Mouse (Mus musculus) intestine, embryonic 15.5 days (tissue): ENCODE measurements around the gene Serf2. TPM values are rescaled to one million over a fixed set of nuclear protein-coding genes. Genes with fewer than 3 reads are reported as not detected.

ENCODE experiments used
- ATAC-seq: fragments of 200-750 bp; cut with Nextera tagmentation; 2 replicates; pipeline ENCODE4 v1.8.0; 2017; ENCODE audit warnings: moderate TSS enrichment, moderate library complexity
- H3K27ac ChIP-seq: fragments of 300-500 bp; sonication (generic); 2 replicates; pipeline ENCODE4 v1.5.1; 2015; ENCODE audit warnings: mild to moderate bottlenecking, inconsistent platforms
- H3K27me3 ChIP-seq: fragments of 300-500 bp; sonication (generic); replicated peaks from 2 replicates; pipeline ENCODE4 v1.6.1; 2015; ENCODE audit warnings: inconsistent platforms
- H3K36me3 ChIP-seq: fragments of 300-500 bp; sonication (generic); 2 replicates; pipeline ENCODE4 v1.6.1; 2015; ENCODE audit warnings: inconsistent platforms
- H3K4me1 ChIP-seq: fragments of 300-500 bp; sonication (generic); replicated peaks from 2 replicates; pipeline ENCODE4 v1.6.1; 2015; ENCODE audit warnings: inconsistent platforms
- H3K4me2 ChIP-seq: fragments of 300-500 bp; sonication (generic); replicated peaks from 2 replicates; pipeline ENCODE4 v1.6.1; 2015; ENCODE audit warnings: mild to moderate bottlenecking, inconsistent platforms
- H3K4me3 ChIP-seq: fragments of 300-500 bp; sonication (generic); replicated peaks from 2 replicates; pipeline ENCODE4 v1.5.1; 2015; ENCODE audit warnings: inconsistent platforms
- H3K9ac ChIP-seq: fragments of 300-500 bp; sonication (generic); 2 replicates; pipeline ENCODE4 v1.6.1; 2015; ENCODE audit warnings: inconsistent platforms
- H3K9me3 ChIP-seq: fragments of 300-500 bp; sonication (generic); 2 replicates; pipeline ENCODE4 v1.6.1; 2016; ENCODE audit warnings: inconsistent platforms
- WGBS: fragments of 180-500 bp; shearing (Covaris S2); methylation state at CpG from one replicate; pipeline ENCODE4 v1.1.7; 2015; 5-methylcytosine and 5-hydroxymethylcytosine counted together
- polyA plus RNA-seq: library from polyadenylated mRNA; unstranded; fragments of >200 nt; fragmentation: Nextera tagmentation; extraction: Ambion mirVana; gene quantifications from 2 replicates; pipeline ENCODE4 v1.2.1, GENCODE M21; 2015

The Serf2 gene
- 476 and 498 TPM in 2 replicates for polyA plus RNA-seq

GRCm38 (mm10) chr2:121448739-121449535, at the start of gene Serf2:
Gene Serf2, plus strand, starts transcription at chr2:121449195.
- no peaks in the 10 kb centered on the region for H3K27me3 ChIP-seq
- under 1% methylated on average over 64 of the region's 74 CpGs for WGBS

DNA sequence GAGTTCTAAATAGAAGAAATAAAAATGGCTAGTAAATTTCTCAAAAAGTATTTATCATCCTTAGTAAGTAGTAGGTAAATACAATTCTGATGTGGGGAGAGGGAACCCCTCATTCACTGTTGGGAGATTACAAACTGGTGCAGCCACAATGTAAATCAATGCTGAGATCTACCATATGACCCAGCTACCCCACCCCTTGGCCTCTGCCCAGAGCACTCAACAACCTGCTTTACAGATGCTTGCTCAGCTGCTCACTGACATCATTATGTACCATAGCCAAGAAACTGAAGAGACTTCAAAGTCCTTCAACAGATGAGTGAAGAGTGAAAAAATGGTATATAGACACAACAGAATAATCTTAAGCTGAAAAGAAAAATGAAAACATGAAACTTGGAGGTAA, 45.7 kb upstream of the Serf2 start:
- no peak overlapping the region for H3K4me3 ChIP-seq
- H3K27ac ChIP-seq = no peak overlapping the region
- H3K4me1 ChIP-seq = no peaks in the 10 kb centered on the region
- H3K9ac ChIP-seq = no peak overlapping the region
- no peaks in the 10 kb centered on the region for H3K9me3 ChIP-seq
- no peak overlapping the region for H3K4me2 ChIP-seq
- no peak for ATAC-seq
- H3K27me3 ChIP-seq = no peaks in the 10 kb centered on the region
- H3K36me3 ChIP-seq = no peaks in the 10 kb centered on the region

More at GRCm38 (mm10) chr2:121448739-121449535, at the start of gene Serf2:
- H3K4me3 ChIP-seq = peak within 1 kb of the TSS; percentile 100
- H3K9ac ChIP-seq = peak within 1 kb of the TSS; percentile 99
- no peaks in the 10 kb centered on the region for H3K9me3 ChIP-seq
- peaks cover 12% of the 10 kb centered on the region; the same call in 1 of the 2 replicates for H3K4me1 ChIP-seq
- H3K4me2 ChIP-seq = peak within 1 kb of the TSS; percentile 86
- peak within 1 kb of the TSS; percentile 98 for H3K27ac ChIP-seq
- peak; percentile 98 for ATAC-seq
- peaks cover 9% of the 10 kb centered on the region for H3K36me3 ChIP-seq

- 38% methylated on average over 4 of the region's 4 CpGs for WGBS
- peak; percentile 29; the same call in 1 of the 2 replicates for ATAC-seq
- Histone ChIP-seq H3K27me3 (no peaks in the 10 kb centered on the region), H3K27ac (no peak overlapping the region), H3K36me3 (no peaks in the 10 kb centered on the region), H3K9ac (no peak overlapping the region), H3K4me2 (no peak overlapping the region), H3K9me3 (no peaks in the 10 kb centered on the region), H3K4me3 (no peak overlapping the region), H3K4me1 (no peaks in the 10 kb centered on the region)
These were observed 40.8 kb upstream of the Serf2 start for GRCm38 (mm10) chr2:121408160-121408559.

DNA sequence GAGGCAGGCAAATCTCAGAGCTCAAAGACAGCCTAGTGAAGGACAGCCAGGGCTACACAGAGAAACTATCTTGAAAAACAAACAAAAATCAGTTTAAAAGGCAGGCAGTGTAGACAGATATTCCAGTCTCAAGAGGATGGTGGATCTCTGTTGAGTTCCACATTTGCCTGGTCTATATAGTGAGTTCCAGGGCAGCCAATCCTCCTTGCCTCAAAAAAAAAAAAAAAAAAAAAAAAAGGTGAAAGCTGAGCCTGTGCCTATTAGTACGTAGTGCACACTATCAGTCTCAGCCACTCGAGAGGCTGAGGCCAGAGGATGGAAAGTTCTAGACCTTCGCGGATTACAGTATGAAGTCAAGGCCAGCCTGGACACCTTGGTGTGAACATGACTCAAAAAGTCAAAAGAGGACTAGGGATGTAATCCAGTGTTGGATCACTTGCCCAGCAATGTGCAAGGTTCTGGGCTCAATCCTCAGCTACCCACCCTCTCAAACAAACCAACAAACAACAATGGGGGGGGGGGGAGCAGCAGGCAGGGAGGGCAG, 36.1 kb upstream of the Serf2 start:
- Histone ChIP-seq H3K4me3 (peak overlapping the region; percentile 98), H3K9ac (peak overlapping the region; percentile 68), H3K27ac (peak overlapping the region; percentile 97), H3K4me1 (peaks cover 7% of the 10 kb centered on the region; the same call in 1 of the 2 replicates), H3K4me2 (peak overlapping the region; percentile 73), H3K9me3 (no peaks in the 10 kb centered on the region), H3K36me3 (no peaks in the 10 kb centered on the region), H3K27me3 (no peaks in the 10 kb centered on the region)
- WGBS = 8% methylated on average over 4 of the region's 4 CpGs
- ATAC-seq = peak; percentile 2; the same call in 1 of the 2 replicates

DNA sequence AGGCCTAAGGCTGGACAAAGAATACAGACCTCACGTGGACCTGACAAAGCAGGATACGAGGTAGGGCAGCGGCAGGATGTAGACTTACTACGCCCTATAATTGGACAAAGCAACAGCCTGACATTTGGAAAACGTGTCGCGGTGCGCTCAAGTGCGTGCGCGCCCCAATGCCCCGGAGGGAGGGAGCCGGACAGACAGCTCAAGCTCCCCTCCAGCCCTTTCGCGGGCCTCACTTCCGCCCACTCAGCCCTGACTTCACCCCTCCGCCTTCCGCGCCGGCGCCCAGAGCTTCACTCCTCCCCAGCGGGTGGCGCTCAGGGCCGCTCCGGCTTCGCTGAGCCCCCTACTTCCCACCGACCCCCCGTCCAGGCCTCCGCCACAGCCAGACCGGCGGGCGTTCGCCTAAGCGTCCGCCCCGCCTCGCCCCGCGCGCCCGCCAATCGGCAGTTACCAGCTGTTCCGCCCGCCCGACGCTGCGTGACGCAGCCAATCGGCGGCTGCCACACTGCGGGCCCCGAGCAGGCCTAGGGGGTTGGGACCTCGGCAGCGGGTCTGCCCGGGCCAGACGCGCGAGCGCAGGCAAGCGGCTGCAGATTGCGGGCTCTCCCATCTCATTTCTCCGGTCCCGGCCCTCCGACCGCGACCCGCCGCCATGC, 35.5 kb upstream of the Serf2 start, which contains the start of the genes Pdia3 and Catsper2:
Gene Pdia3 (plus strand): TSS at position 389 of the 656 bp plus-strand sequence.
Gene Catsper2 (minus strand): TSS at position 406 of the 656 bp plus-strand sequence.
- Histone ChIP-seq H3K9ac (peak within 1 kb of the TSS; percentile 99), H3K9me3 (no peaks in the 10 kb centered on the region), H3K4me3 (peak within 1 kb of the TSS; percentile 98), H3K27ac (peak within 1 kb of the TSS; percentile 97), H3K36me3 (no peaks in the 10 kb centered on the region), H3K27me3 (no peaks in the 10 kb centered on the region), H3K4me1 (peaks cover 7% of the 10 kb centered on the region; the same call in 1 of the 2 replicates), H3K4me2 (peak within 1 kb of the TSS; percentile 73)
- under 1% methylated on average over 68 of the region's 68 CpGs for WGBS
- peak; percentile 100 for ATAC-seq

GRCm38 (mm10) chr2:121414139-121414685, 34.8 kb upstream of the Serf2 start:
- H3K36me3 ChIP-seq = no peaks in the 10 kb centered on the region; the same call in 1 of the 2 replicates
- under 1% methylated on average over 32 of the region's 32 CpGs for WGBS
- peak overlapping the region; percentile 56 for H3K4me2 ChIP-seq
- H3K4me3 ChIP-seq = peak overlapping the region; percentile 98
- peaks cover 11% of the 10 kb centered on the region; the same call in 1 of the 2 replicates for H3K4me1 ChIP-seq
- peak overlapping the region; percentile 97 for H3K27ac ChIP-seq
- ATAC-seq = peak; percentile 65
- H3K27me3 ChIP-seq = no peaks in the 10 kb centered on the region
- peak overlapping the region; percentile 99 for H3K9ac ChIP-seq
- H3K9me3 ChIP-seq = no peaks in the 10 kb centered on the region

DNA sequence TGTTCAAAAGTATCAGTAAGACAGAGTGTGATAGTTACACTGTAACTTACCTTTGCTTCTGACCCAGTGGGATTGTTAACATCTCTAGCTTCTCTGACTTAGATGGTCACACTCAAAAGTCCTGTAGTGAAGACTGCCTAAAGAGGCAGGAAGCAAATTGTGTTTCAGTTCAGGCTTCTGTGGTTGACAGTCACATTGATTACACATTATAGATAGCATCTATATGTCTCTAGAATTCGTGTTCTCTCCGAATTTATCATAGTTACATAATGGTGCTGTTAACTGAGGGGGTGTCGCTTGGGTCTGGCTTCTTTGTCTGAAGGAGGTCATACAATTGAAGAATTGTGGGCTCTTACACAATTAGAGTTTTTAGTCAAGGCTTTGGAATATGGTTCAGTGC, 33.9 kb upstream of the Serf2 start:
- Histone ChIP-seq H3K36me3 (peaks cover 3% of the 10 kb centered on the region; the same call in 1 of the 2 replicates), H3K27me3 (no peaks in the 10 kb centered on the region), H3K4me2 (peak overlapping the region; percentile 56), H3K4me1 (peaks cover 11% of the 10 kb centered on the region; the same call in 1 of the 2 replicates), H3K27ac (no peak overlapping the region), H3K9me3 (no peaks in the 10 kb centered on the region), H3K9ac (peak overlapping the region; percentile 99), H3K4me3 (peak overlapping the region; percentile 98)
- no peak for ATAC-seq
- 52% methylated on average over 3 of the region's 3 CpGs for WGBS

DNA sequence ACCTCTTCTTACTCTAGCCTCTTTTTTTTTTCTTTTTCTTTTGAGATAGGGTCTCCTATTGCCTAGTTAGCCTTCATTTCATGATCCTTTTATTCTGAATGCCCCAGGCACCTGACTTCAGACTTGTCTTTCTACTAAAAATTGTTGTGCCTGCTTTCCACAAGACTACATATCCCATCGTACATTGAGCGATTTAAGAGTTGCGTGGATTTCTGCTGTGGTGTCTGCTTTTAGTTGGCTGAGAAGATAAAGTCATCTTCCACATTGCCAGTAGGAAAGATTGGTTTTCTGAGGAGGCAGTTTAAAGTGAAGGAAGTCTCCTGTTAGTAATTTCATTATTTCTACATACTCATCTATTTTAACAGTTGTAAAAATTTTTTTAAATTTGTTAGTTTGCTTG, 33.4 kb upstream of the Serf2 start:
- WGBS = 81% methylated on average over 3 of the region's 3 CpGs
- Histone ChIP-seq H3K36me3 (peaks cover 3% of the 10 kb centered on the region; the same call in 1 of the 2 replicates), H3K4me1 (peaks cover 11% of the 10 kb centered on the region; the same call in 1 of the 2 replicates), H3K4me2 (peak overlapping the region; percentile 56), H3K27ac (no peak overlapping the region), H3K9ac (peak overlapping the region; percentile 18; the same call in 1 of the 2 replicates), H3K27me3 (no peaks in the 10 kb centered on the region), H3K9me3 (no peaks in the 10 kb centered on the region), H3K4me3 (peak overlapping the region; percentile 98)
- no peak for ATAC-seq

- no peak overlapping the region for H3K4me3 ChIP-seq
- no peak overlapping the region for H3K9ac ChIP-seq
- H3K36me3 ChIP-seq = peaks cover 3% of the 10 kb centered on the region; the same call in 1 of the 2 replicates
- no peak overlapping the region for H3K27ac ChIP-seq
- ATAC-seq = no peak
- H3K9me3 ChIP-seq = no peaks in the 10 kb centered on the region
- 80% methylated on average over 6 of the region's 6 CpGs for WGBS
- peaks cover 11% of the 10 kb centered on the region; the same call in 1 of the 2 replicates for H3K4me1 ChIP-seq
- peak overlapping the region; percentile 56 for H3K4me2 ChIP-seq
- no peaks in the 10 kb centered on the region for H3K27me3 ChIP-seq
These were observed 32.6 kb upstream of the Serf2 start for GRCm38 (mm10) chr2:121416356-121416755.

DNA sequence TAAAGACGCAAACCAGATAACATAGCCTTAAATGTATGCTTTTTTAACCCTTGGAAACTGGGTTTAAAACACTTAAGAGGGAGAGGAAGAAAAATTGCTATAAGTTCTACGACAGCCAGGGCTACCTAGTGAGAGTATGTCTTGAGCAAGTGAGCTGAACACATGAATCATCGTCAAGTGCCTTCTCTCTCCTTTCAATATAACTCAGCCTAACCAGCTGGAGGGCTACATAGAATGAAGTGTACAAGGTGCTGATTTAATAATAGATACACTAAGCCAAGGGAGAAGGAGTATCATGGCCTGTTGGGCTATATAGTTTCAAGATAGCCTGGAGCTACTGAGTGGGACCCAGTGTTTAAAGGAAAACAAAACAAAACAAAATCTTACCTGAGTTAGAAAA, 30.5 kb upstream of the Serf2 start:
- Histone ChIP-seq H3K27me3 (no peaks in the 10 kb centered on the region), H3K4me3 (no peak overlapping the region), H3K9ac (no peak overlapping the region), H3K9me3 (no peaks in the 10 kb centered on the region), H3K27ac (no peak overlapping the region), H3K4me1 (peaks cover 11% of the 10 kb centered on the region; the same call in 1 of the 2 replicates), H3K36me3 (peaks cover 8% of the 10 kb centered on the region; the same call in 1 of the 2 replicates), H3K4me2 (no peak overlapping the region)
- no peak for ATAC-seq
- 75% methylated on average over 3 of the region's 3 CpGs for WGBS

- H3K27me3 ChIP-seq = no peaks in the 10 kb centered on the region
- peaks cover 8% of the 10 kb centered on the region; the same call in 1 of the 2 replicates for H3K36me3 ChIP-seq
- H3K9ac ChIP-seq = no peak overlapping the region
- H3K4me2 ChIP-seq = no peak overlapping the region
- H3K4me1 ChIP-seq = 0 out of 2 replicates have a peak, but pooled peaks cover 3% of the 10 kb centered on the region
- 90% methylated on average over 2 of the region's 2 CpGs for WGBS
- no peaks in the 10 kb centered on the region for H3K9me3 ChIP-seq
- H3K4me3 ChIP-seq = no peak overlapping the region
- H3K27ac ChIP-seq = no peak overlapping the region
- ATAC-seq = no peak
These were observed 25.8 kb upstream of the Serf2 start for GRCm38 (mm10) chr2:121423166-121423565.
